Mouse (Mus musculus) forebrain, embryonic 16.5 days (tissue): ENCODE results near the gene Tbc1d5. TPM values are rescaled to one million over a fixed set of nuclear protein-coding genes. Genes with fewer than 3 reads are reported as not detected.
A peak's percentile ranks its signal among the peaks of the same experiment; 100 is the strongest.

ENCODE experiments used
- ATAC-seq: fragments of 200-750 bp; cut with Nextera tagmentation; 2 replicates; pipeline ENCODE4 v1.8.0; 2017; ENCODE audit warnings: mild to moderate bottlenecking, moderate library complexity
- H3K27ac ChIP-seq: fragments of 300-500 bp; sonication (generic); 2 replicates; pipeline ENCODE4 v1.5.1; 2014; ENCODE audit warnings: low read length, control low read depth
- H3K27me3 ChIP-seq: fragments of 300-500 bp; sonication (generic); replicated peaks from 2 replicates; pipeline ENCODE4 v1.6.1; 2014; ENCODE audit warnings: low read length; ENCODE audit not compliant: control insufficient read depth, insufficient read depth
- H3K36me3 ChIP-seq: fragments of 300-500 bp; sonication (generic); 2 replicates; pipeline ENCODE4 v1.6.1; 2014; ENCODE audit not compliant: control insufficient read depth, insufficient read depth
- H3K4me1 ChIP-seq: fragments of 300-500 bp; sonication (generic); replicated peaks from 2 replicates; pipeline ENCODE4 v1.6.1; 2014; ENCODE audit warnings: low read length; ENCODE audit not compliant: control insufficient read depth, insufficient read depth
- H3K4me2 ChIP-seq: fragments of 300-500 bp; sonication (generic); 2 replicates; pipeline ENCODE4 v1.6.1; 2014; ENCODE audit warnings: mild to moderate bottlenecking, low read length, control low read depth
- H3K4me3 ChIP-seq: fragments of 300-500 bp; sonication (generic); replicated peaks from 2 replicates; pipeline ENCODE4 v1.5.1; 2014; ENCODE audit warnings: mild to moderate bottlenecking, low read length, control low read depth
- H3K9ac ChIP-seq: fragments of 300-500 bp; sonication (generic); replicated peaks from 2 replicates; pipeline ENCODE4 v1.6.1; 2014; ENCODE audit warnings: low read depth, low read length, control low read depth
- H3K9me3 ChIP-seq: fragments of 300-500 bp; sonication (generic); 2 replicates; pipeline ENCODE4 v1.6.1; 2016; ENCODE audit warnings: low read length; ENCODE audit not compliant: control insufficient read depth
- WGBS: fragments of 180-500 bp; shearing (Covaris S2); extraction: QIAGEN DNeasy Blood & Tissue Kit; methylation state at CpG from one replicate; pipeline ENCODE4 v1.1.7; 2014; 5-methylcytosine and 5-hydroxymethylcytosine counted together
- polyA plus RNA-seq: library from polyadenylated mRNA; unstranded; fragments of >200 nt; fragmentation: Nextera tagmentation; extraction: Ambion mirVana; gene quantifications from 2 replicates; pipeline ENCODE4 v1.2.1, GENCODE M21; 2015

Tbc1d5 gene
- polyA plus RNA-seq, 1 experiment from 2014 or later = 8.1 TPM

DNA sequence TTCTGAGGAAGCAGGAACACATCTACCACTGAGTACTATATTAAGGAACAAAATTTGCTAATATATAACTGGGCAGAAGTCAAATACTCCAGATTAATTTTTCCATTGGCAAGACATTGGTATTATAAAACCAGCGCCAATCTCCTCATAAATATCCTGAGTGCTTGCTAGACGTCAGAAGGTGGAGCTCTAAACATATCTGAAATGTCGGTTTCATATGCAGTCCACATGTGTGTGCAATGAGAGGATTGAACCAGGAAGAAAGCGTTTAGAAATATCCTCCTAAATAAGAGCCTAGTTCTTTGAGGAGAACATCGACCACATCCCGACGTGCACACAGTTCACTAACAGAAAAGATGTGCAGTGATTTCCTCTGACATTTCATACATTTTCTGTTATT, 305.1 kb downstream of the Tbc1d5 start:
- Histone ChIP-seq H3K4me1 (no peaks in the 10 kb centered on the region), H3K36me3 (no peaks in the 10 kb centered on the region), H3K4me3 (no peak overlapping the region), H3K27me3 (no peaks in the 10 kb centered on the region), H3K9me3 (no peaks in the 10 kb centered on the region), H3K27ac (no peak overlapping the region), H3K4me2 (no peak overlapping the region), H3K9ac (no peak overlapping the region)
- 79% methylated on average over 7 of the region's 7 CpGs for WGBS
- peak; percentile 77 for ATAC-seq

DNA sequence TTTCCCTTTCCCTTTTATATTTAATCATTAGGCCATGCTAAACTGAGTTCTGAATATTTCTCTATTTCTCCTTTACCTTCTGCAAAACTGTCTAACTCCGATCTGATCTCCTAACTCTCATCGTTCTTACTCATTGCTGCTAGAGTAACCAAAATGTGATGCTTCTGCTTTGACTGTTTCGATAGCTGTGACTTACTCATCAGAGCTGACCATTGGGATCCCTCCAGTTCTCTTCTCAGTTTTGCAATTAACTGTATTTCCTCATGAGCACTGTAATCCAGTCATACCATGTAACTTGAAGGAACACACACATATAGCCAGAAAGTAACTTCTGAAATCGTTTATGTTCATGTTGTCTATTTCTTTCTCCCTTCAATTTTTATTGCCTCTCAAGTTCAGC, 306.6 kb downstream of the Tbc1d5 start:
- H3K27me3 ChIP-seq = no peaks in the 10 kb centered on the region
- no peaks in the 10 kb centered on the region for H3K9me3 ChIP-seq
- H3K4me2 ChIP-seq = no peak overlapping the region
- WGBS = 89% methylated on average over 4 of the region's 4 CpGs
- no peak overlapping the region for H3K4me3 ChIP-seq
- H3K9ac ChIP-seq = no peak overlapping the region
- H3K4me1 ChIP-seq = no peaks in the 10 kb centered on the region
- no peak overlapping the region for H3K27ac ChIP-seq
- no peaks in the 10 kb centered on the region for H3K36me3 ChIP-seq
- no peak for ATAC-seq

DNA sequence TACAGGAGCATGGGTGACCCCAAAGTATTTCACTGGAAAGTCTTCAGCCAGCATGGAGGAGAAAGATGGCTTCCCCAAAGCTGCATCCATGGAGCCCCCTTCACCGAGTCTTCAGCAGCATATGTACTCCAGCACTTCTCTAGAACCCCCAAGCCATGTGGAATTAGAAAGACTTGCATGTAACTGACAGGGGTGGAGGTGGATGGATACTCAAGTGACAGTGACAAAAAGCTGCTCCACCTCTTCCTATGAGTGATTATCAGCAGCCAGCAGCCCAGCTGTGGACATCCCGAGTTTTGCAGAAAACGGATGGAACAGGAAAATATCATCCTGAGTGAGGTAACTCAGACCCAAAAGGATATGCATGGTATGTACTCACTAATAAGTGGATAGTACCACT, 311.9 kb downstream of the Tbc1d5 start:
- Histone ChIP-seq H3K27ac (no peak overlapping the region), H3K27me3 (no peaks in the 10 kb centered on the region), H3K4me1 (no peaks in the 10 kb centered on the region), H3K9ac (no peak overlapping the region), H3K4me2 (no peak overlapping the region), H3K4me3 (no peak overlapping the region), H3K9me3 (no peaks in the 10 kb centered on the region), H3K36me3 (no peaks in the 10 kb centered on the region)
- WGBS = 99% methylated on average over 3 of the region's 3 CpGs
- no peak for ATAC-seq

DNA sequence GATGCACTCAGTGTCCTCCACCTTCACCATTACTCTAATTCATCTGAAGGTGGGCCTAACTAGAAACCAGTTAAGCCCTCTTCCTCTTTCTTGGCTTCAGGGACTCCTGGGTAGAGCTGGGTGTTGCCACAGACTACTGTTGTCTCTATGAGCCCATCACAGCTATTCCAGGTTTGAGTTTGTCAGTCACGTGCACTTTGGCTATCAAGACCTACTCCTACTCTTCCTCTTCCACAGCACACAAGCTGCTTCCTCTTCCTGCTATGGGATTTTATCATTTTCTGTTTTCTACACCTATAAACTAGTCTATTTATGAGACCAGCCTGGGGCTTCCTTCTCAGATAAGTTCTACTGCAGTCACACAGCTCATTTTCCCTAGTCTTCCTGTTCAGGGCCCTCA, 314.4 kb downstream of the Tbc1d5 start:
- Histone ChIP-seq H3K4me2 (no peak overlapping the region), H3K9ac (no peak overlapping the region), H3K36me3 (no peaks in the 10 kb centered on the region), H3K27me3 (no peaks in the 10 kb centered on the region), H3K27ac (no peak overlapping the region), H3K9me3 (no peaks in the 10 kb centered on the region), H3K4me1 (no peaks in the 10 kb centered on the region), H3K4me3 (no peak overlapping the region)
- WGBS = 91% methylated on average over 1 of the region's 1 CpGs
- ATAC-seq = no peak

DNA sequence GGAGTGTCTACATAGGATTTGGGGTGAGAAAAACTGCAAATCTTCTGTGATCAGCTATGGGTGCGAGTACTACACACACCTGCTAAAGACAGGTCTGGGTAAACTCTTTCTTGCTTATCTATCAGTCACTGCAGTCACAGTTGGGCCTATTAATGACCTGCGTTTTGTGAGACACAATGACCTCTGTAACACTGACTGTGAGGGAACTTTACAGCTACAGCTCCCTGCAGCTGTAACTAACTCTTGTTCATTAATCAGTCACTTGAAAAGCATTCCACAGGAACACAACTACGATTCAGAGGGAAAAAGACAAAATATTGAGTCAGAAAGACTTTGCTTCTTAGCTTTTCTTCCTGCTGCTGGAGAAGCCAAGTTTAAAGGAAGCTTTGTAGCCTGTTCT, 325.9 kb downstream of the Tbc1d5 start:
- Histone ChIP-seq H3K4me1 (no peaks in the 10 kb centered on the region), H3K27ac (no peak overlapping the region), H3K4me3 (no peak overlapping the region), H3K4me2 (no peak overlapping the region), H3K27me3 (no peaks in the 10 kb centered on the region), H3K36me3 (no peaks in the 10 kb centered on the region), H3K9ac (no peak overlapping the region), H3K9me3 (no peaks in the 10 kb centered on the region)
- WGBS = 18% methylated on average over 3 of the region's 3 CpGs
- no peak for ATAC-seq

DNA sequence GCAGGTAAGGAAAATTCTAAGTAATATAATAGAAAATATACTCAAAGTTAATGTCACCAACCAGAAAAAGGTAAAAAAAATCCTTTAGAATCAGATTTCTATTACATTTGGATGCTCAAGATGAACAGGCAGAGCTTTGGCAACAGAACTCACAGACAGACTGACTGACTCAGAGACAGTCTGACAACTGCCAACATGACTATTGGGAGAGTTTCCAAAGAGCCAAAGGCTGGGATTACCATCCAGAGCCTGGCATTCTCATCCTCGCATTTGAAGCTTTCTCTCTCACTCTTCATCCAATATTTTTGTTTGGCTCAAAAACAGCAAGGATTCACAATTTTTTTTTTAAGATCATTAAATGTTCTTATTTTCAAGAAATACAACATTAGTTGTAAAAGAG, 327.8 kb downstream of the Tbc1d5 start:
- Histone ChIP-seq H3K9me3 (no peaks in the 10 kb centered on the region), H3K4me1 (no peaks in the 10 kb centered on the region), H3K27me3 (no peaks in the 10 kb centered on the region), H3K27ac (no peak overlapping the region), H3K4me3 (no peak overlapping the region), H3K36me3 (no peaks in the 10 kb centered on the region), H3K9ac (no peak overlapping the region), H3K4me2 (no peak overlapping the region)
- WGBS = 52% methylated on average over 1 of the region's 1 CpGs
- peak; percentile 74 for ATAC-seq

DNA sequence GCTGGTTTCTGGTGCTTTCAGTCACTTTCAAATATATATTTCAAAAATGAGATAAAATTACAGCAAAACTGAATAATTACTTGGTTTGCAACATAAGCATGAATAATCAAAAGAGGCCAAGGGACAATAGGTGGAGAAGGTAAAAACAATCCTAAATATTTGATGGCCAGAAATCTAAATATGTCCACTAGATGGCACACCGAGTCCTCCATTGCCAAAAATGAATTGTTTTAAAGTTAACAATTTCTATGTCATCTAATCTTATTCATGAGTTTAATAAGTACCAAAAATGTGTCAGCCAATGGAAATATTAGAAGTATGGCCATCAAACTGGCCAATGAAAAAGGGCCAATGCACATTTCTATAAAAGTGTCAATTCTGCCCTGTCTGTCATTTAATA, 365.1 kb downstream of the Tbc1d5 start:
- H3K27me3 ChIP-seq = no peaks in the 10 kb centered on the region
- no peaks in the 10 kb centered on the region for H3K36me3 ChIP-seq
- H3K4me1 ChIP-seq = no peaks in the 10 kb centered on the region
- no peak overlapping the region for H3K4me2 ChIP-seq
- no peak for ATAC-seq
- H3K27ac ChIP-seq = no peak overlapping the region
- H3K9me3 ChIP-seq = no peaks in the 10 kb centered on the region
- H3K4me3 ChIP-seq = no peak overlapping the region
- H3K9ac ChIP-seq = no peak overlapping the region
- whole genome bisulfite sequencing = 68% methylated on average over 1 of the region's 1 CpGs

DNA sequence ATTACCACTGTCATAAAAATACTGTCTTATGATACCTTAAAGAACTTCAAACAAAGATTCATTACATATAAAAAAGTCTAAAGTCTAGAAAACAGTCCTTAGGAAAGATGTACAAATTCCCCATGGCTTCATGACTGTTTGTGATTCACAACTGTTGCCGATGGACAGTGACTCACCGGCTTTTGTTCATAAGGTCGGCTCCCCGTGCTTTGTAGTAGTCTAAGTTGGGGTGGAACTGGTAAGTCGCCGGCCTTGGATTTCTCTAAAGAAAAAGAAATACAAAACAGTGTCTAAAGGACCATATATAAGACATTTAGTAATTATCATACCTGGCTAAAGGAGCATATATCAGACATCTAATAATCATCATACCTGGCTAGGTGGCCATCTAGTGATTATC, 365.6 kb downstream of the Tbc1d5 start:
- no peak overlapping the region for H3K4me3 ChIP-seq
- H3K4me2 ChIP-seq = no peak overlapping the region
- no peak overlapping the region for H3K9ac ChIP-seq
- H3K27ac ChIP-seq = no peak overlapping the region
- no peaks in the 10 kb centered on the region for H3K36me3 ChIP-seq
- H3K4me1 ChIP-seq = no peaks in the 10 kb centered on the region
- WGBS = 89% methylated on average over 6 of the region's 6 CpGs
- H3K9me3 ChIP-seq = no peaks in the 10 kb centered on the region
- ATAC-seq = no peak
- no peaks in the 10 kb centered on the region for H3K27me3 ChIP-seq

DNA sequence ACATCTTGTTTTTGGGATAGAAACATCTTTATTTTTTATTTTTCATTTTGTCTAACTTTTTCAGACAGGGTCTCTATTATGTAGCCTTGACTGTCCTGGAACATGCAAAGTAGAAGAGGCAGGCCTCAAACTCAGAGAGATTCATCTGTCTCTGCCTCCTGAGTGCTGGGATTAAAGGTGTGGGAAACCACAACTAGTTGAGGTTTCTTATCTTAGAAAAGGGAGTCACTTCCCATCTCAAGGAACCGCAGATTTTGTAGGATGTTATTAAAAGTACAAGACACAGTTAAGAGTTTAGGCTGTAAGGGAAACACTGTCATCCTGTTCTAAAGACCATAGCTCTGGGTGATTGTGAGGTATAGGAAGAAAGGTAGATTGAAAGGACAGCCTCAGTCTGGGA, 373.5 kb downstream of the Tbc1d5 start:
- H3K4me1 ChIP-seq = 0 out of 2 replicates have a peak, but pooled peaks cover 5% of the 10 kb centered on the region
- no peak for ATAC-seq
- H3K27ac ChIP-seq = no peak overlapping the region
- H3K4me2 ChIP-seq = no peak overlapping the region
- H3K4me3 ChIP-seq = no peak overlapping the region
- no peaks in the 10 kb centered on the region for H3K9me3 ChIP-seq
- H3K27me3 ChIP-seq = no peaks in the 10 kb centered on the region
- no peaks in the 10 kb centered on the region for H3K36me3 ChIP-seq
- 100% methylated on average over 1 of the region's 1 CpGs for WGBS
- H3K9ac ChIP-seq = no peak overlapping the region

DNA sequence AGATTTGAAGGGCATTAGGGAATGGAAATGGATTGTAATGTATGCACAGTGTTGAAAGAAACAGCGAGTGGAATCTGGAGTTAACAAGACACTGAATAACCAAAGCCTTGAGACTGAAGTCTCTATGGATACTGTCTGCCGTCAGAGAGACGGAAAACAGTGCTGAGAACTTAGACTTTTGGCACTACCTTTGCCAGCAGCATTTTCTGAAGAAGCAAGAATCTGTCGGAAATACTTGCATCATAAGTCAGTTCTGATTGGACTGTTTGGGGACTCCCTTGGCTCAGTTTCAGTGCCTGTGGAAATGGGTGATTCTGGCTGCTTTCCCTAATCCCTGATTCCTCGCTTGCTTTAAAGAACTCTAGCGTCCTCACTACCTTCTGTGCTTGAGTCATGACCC, 375.9 kb downstream of the Tbc1d5 start:
- 17% methylated on average over 6 of the region's 6 CpGs for WGBS
- H3K4me3 ChIP-seq = no peak overlapping the region
- ATAC-seq = peak; percentile 63
- H3K27me3 ChIP-seq = no peaks in the 10 kb centered on the region
- H3K27ac ChIP-seq = no peak overlapping the region
- no peak overlapping the region for H3K9ac ChIP-seq
- H3K9me3 ChIP-seq = no peaks in the 10 kb centered on the region
- 0 out of 2 replicates have a peak, but pooled peaks cover 5% of the 10 kb centered on the region for H3K4me1 ChIP-seq
- H3K4me2 ChIP-seq = no peak overlapping the region
- no peaks in the 10 kb centered on the region for H3K36me3 ChIP-seq
